Mouse (Mus musculus) liver, adult 2 months (tissue): ENCODE measurements around the gene Phf19.

Experiments used
- CTCF ChIP-seq: fragments of 200-500 bp; IDR thresholded peaks from 2 replicates; pipeline ENCODE4 v1.5.1; 2011; ENCODE audit warnings: low read depth, low read length, control low read depth
- POLR2A ChIP-seq: fragments of 200-500 bp; IDR thresholded peaks from 2 replicates; pipeline ENCODE4 v1.6.1; 2011; ENCODE audit warnings: low read length, control low read depth; ENCODE audit not compliant: insufficient read depth; ENCODE audit errors: extremely low read depth

DNA sequence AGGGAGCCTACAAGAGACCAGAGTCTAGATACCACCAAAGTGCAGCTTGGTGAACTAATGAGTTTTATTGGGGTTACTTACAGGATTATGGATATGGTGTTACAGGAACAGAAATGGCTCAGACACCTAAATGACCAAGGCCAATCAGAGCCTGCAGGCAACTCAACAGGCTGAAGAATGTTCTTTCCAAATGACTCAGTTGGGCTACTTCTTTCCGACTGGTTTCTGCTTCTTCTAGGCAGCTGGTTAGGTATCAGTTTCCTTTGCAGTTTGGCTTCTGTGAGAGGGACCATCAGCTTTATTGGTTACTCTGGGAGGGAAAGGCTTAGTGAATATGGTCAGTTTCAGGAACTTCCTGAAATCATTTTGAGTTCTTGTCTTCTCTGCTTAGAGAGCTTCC, 66.1 kb downstream of the Phf19 start:
- TF ChIP-seq POLR2A (no peak), CTCF (no peak)
